ENCODE assay signal across 16 mouse cellular contexts in the genomic region with DNA sequence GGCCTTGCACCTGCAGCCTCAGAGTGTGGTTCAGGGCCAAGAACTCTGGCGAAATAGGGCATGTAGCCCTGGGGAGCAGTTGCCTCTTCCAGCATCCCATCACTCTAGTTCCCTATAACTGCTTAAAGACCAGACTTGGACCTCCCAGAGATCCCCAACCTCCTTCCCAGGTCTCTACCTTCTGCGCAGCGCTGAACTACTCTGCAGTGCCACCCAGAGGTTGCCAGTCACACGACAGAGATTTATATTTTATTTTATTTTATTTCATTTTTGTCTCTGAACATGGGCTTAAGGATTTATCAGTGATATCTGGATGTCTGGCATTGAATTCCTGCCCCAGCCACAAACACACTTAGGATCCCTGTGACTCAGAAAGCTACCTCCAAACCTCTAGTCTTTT. TPM values are rescaled to one million over a fixed set of nuclear protein-coding genes. Genes with fewer than 3 reads are reported as not detected.
DNase-seq lines count a peak whose midpoint lies in the region; ATAC-seq and TF ChIP-seq lines count a peak whose summit lies in the region.
"Had no signal": no experiment of that assay in that cellular context is flagged by ENCODE, and none has a peak within 500 bp of the region (broad histone marks: within the 10 kb centered on the region; RNA-seq: fewer than 3 reads in every experiment).

No protein-coding gene starts in this region.

- H3K9ac ChIP-seq in forebrain, postnatal 0 days: no peak overlapping the region
- no peak overlapping the region for H3K9ac ChIP-seq in forebrain, embryonic 16.5 days (replicated peaks; ENCODE audit: low read depth, low read length)
- H3K9ac ChIP-seq in stomach, postnatal 0 days (ENCODE audit: low read length): no peak overlapping the region
- H3K9ac ChIP-seq: embryonic facial prominence, embryonic 12.5 days; forebrain, embryonic 12.5 days; liver, embryonic 12.5 days had no signal

- ATAC-seq in forebrain, postnatal 0 days: no peak
- no peak for ATAC-seq in forebrain, embryonic 16.5 days
- no peak for ATAC-seq in stomach, postnatal 0 days (ENCODE audit: low FRiP score, low TSS enrichment)
- ATAC-seq: liver, embryonic 12.5 days had no signal

- no peak for TF ChIP-seq EP300 in stomach, postnatal 0 days (optimal IDR thresholded peaks at IDR 0.05)

- H3K27ac ChIP-seq in forebrain, postnatal 0 days (ENCODE audit: low read depth, low read length): no peak overlapping the region
- no peak overlapping the region for H3K27ac ChIP-seq in forebrain, embryonic 16.5 days (ENCODE audit: low read length)
- no peak overlapping the region for H3K27ac ChIP-seq in layer of hippocampus, adult 2 months
- H3K27ac ChIP-seq in stomach, postnatal 0 days (replicated peaks): no peak overlapping the region
- no peak overlapping the region for H3K27ac ChIP-seq in hindbrain, embryonic 10.5 days
- H3K27ac ChIP-seq: embryonic facial prominence, embryonic 12.5 days; forebrain, embryonic 12.5 days; liver, embryonic 12.5 days had no signal

- H3K4me1 ChIP-seq in forebrain, postnatal 0 days (ENCODE audit: insufficient read depth): no peaks in the 10 kb centered on the region
- H3K4me1 ChIP-seq in forebrain, embryonic 16.5 days (replicated peaks; ENCODE audit: control insufficient read depth, insufficient read depth, low read length): no peaks in the 10 kb centered on the region
- no peaks in the 10 kb centered on the region for H3K4me1 ChIP-seq in stomach, postnatal 0 days (replicated peaks; ENCODE audit: control insufficient read depth, insufficient read depth)
- no peaks in the 10 kb centered on the region for H3K4me1 ChIP-seq in hindbrain, embryonic 10.5 days (replicated peaks)
- H3K4me1 ChIP-seq: embryonic facial prominence, embryonic 12.5 days; forebrain, embryonic 12.5 days; liver, embryonic 12.5 days had no signal

- H3K27me3 ChIP-seq in forebrain, postnatal 0 days (ENCODE audit: insufficient read depth, low read length): no peaks in the 10 kb centered on the region
- H3K27me3 ChIP-seq in forebrain, embryonic 16.5 days (replicated peaks; ENCODE audit: control insufficient read depth, insufficient read depth, low read length): no peaks in the 10 kb centered on the region
- H3K27me3 ChIP-seq in stomach, postnatal 0 days (ENCODE audit: control insufficient read depth, insufficient read depth, low read length): no peaks in the 10 kb centered on the region
- peaks cover 10% of the 10 kb centered on the region; the same call in 1 of the 2 replicates for H3K27me3 ChIP-seq in hindbrain, embryonic 10.5 days (ENCODE audit: insufficient read depth, poor library complexity, severe bottlenecking)
- H3K27me3 ChIP-seq: embryonic facial prominence, embryonic 12.5 days; liver, embryonic 12.5 days had no signal

- no peak overlapping the region for H3K4me3 ChIP-seq in forebrain, postnatal 0 days (ENCODE audit: low read depth, low read length)
- no peak overlapping the region for H3K4me3 ChIP-seq in forebrain, embryonic 16.5 days (replicated peaks; ENCODE audit: low read length)
- no peak overlapping the region for H3K4me3 ChIP-seq in layer of hippocampus, adult 2 months
- no peak overlapping the region for H3K4me3 ChIP-seq in stomach, postnatal 0 days (ENCODE audit: low read depth, low read length)
- H3K4me3 ChIP-seq in hindbrain, embryonic 10.5 days: no peak overlapping the region
- H3K4me3 ChIP-seq: embryonic facial prominence, embryonic 12.5 days; forebrain, embryonic 12.5 days; liver, embryonic 12.5 days had no signal

- no peaks in the 10 kb centered on the region for H3K9me3 ChIP-seq in forebrain, postnatal 0 days (ENCODE audit: low read length)
- H3K9me3 ChIP-seq in forebrain, embryonic 16.5 days (ENCODE audit: control insufficient read depth, low read length): no peaks in the 10 kb centered on the region
- no peaks in the 10 kb centered on the region for H3K9me3 ChIP-seq in stomach, postnatal 0 days (ENCODE audit: control insufficient read depth, low read length)
- no peaks in the 10 kb centered on the region for H3K9me3 ChIP-seq in hindbrain, embryonic 10.5 days
- H3K9me3 ChIP-seq: embryonic facial prominence, embryonic 12.5 days; forebrain, embryonic 12.5 days; liver, embryonic 12.5 days had no signal

- DNase-seq in forebrain, postnatal 0 days: no peak
- DNase-seq in layer of hippocampus, adult 2 months (ENCODE audit: low spot score in 2 of 2): no peak
- no peak for DNase-seq in layer of hippocampus, postnatal 14 days (ENCODE audit: low spot score in 2 of 2)
- peak; percentile 36 for DNase-seq in testis, postnatal 10 days (ENCODE audit: low spot score)
- DNase-seq in testis, postnatal 14 days (ENCODE audit: low spot score): no peak
- no peak for DNase-seq in stomach, postnatal 0 days (ENCODE audit: low spot score)
- no peak for DNase-seq in hindbrain, embryonic 10.5 days (ENCODE audit: low spot score)
- DNase-seq: adrenal gland, adult 2 months; gastrocnemius, postnatal 25 days; lung, postnatal 4 days; right cerebral cortex, adult 18-20 months; thymus, postnatal 14 days had no signal

- H3K36me3 ChIP-seq in forebrain, postnatal 0 days (ENCODE audit: insufficient read depth): no peaks in the 10 kb centered on the region
- H3K36me3 ChIP-seq in forebrain, embryonic 16.5 days (ENCODE audit: control insufficient read depth, insufficient read depth): no peaks in the 10 kb centered on the region
- H3K36me3 ChIP-seq in stomach, postnatal 0 days (ENCODE audit: control insufficient read depth, insufficient read depth, low read length): no peaks in the 10 kb centered on the region
- H3K36me3 ChIP-seq in hindbrain, embryonic 10.5 days: no peaks in the 10 kb centered on the region
- H3K36me3 ChIP-seq: embryonic facial prominence, embryonic 12.5 days; forebrain, embryonic 12.5 days; liver, embryonic 12.5 days had no signal

- WGBS in forebrain, postnatal 0 days: 8% methylated on average over 4 of the region's 4 CpGs
- whole genome bisulfite sequencing in forebrain, embryonic 16.5 days: 9% methylated on average over 4 of the region's 4 CpGs
- WGBS in stomach, postnatal 0 days: 18% methylated on average over 4 of the region's 4 CpGs
- WGBS in hindbrain, embryonic 10.5 days: 15% methylated on average over 4 of the region's 4 CpGs

- TF ChIP-seq CTCF in forebrain, postnatal 0 days (IDR thresholded peaks at IDR 0.05; ENCODE audit: low read depth): peak; percentile 40
- TF ChIP-seq CTCF in layer of hippocampus, adult 2 months (conservative IDR thresholded peaks at IDR 0.05): peak; percentile 72
- TF ChIP-seq CTCF in stomach, postnatal 0 days (IDR thresholded peaks at IDR 0.05; ENCODE audit: low read depth): peak; percentile 43

- no peak overlapping the region for H3K4me2 ChIP-seq in forebrain, postnatal 0 days (ENCODE audit: low read depth)
- H3K4me2 ChIP-seq in forebrain, embryonic 16.5 days (ENCODE audit: low read length): no peak overlapping the region
- no peak overlapping the region for H3K4me2 ChIP-seq in stomach, postnatal 0 days (replicated peaks; ENCODE audit: low read depth)
- H3K4me2 ChIP-seq: embryonic facial prominence, embryonic 12.5 days; forebrain, embryonic 12.5 days; liver, embryonic 12.5 days had no signal

RNA-seq across cellular contexts. Expression of gene Vma21, which starts 24.6 kb away (rescaled TPM):
- total RNA-seq in forebrain, postnatal 0 days (2014; rRNA removed): 18.3 and 22.8 TPM in 2 replicates
- 57.4 and 70.3 TPM in 2 replicates for polyA plus RNA-seq in forebrain, postnatal 0 days (2015; fragmentation: Nextera tagmentation; extraction: Ambion mirVana)
- 51.2 and 54.8 TPM in 2 replicates for polyA plus RNA-seq in forebrain, embryonic 16.5 days (2015; fragmentation: Nextera tagmentation; extraction: Ambion mirVana)
- 10 to 100 TPM; 30.2 to 38.6 TPM for total RNA-seq in layer of hippocampus, adult 2 months (2021)
- total RNA-seq in layer of hippocampus, postnatal 14 days (2021): 10 to 100 TPM; 34.7 to 38.0 TPM
- 45.9 and 50.2 TPM in 2 replicates for polyA plus RNA-seq in stomach, postnatal 0 days (2015; fragmentation: Nextera tagmentation; extraction: Ambion mirVana)
- polyA plus RNA-seq in hindbrain, embryonic 10.5 days (2016; fragmentation: Nextera tagmentation; extraction: Ambion mirVana): 47.5 and 50.2 TPM in 2 replicates
